Mouse (Mus musculus): Measurements from ENCODE around the gene Zfp658.

- no peak for TF ChIP-seq POLR2A (IDR thresholded peaks at IDR 0.05; ENCODE audit: borderline replicate concordance, extremely low read depth, insufficient read depth, insufficient read length, poor library complexity, severe bottlenecking)
- no peak for TF ChIP-seq CTCF (IDR thresholded peaks at IDR 0.05; ENCODE audit: borderline replicate concordance, extremely low read depth, insufficient read depth, insufficient read length)
Measured at GRCm38 (mm10) chr7:43544225-43544977, 17.7 kb upstream of the Zfp658 start, which contains the start of gene Cd33.
